Mouse (Mus musculus) megakaryocyte, adult 5-6 weeks (primary cell): ENCODE data around the gene Capzb. TPM values are rescaled to one million over a fixed set of nuclear protein-coding genes. Genes with fewer than 3 reads are reported as not detected.

Source experiments
- ATAC-seq: 2 replicates; pipeline ENCODE4 v1.8.0; 2016; ENCODE audit warnings: mild to moderate bottlenecking, inconsistent platforms; ENCODE audit not compliant: poor library complexity, severe bottlenecking
- total RNA-seq, 2 experiments: library from RNA; stranded (forward) in 1 of 2; stranded (reverse) in 1 of 2; fragments of 153-499, 151-499 nt in 1 of 2; fragments of 221-1000, 200-1000 nt in 1 of 2; gene quantifications; 2 replicates each; pipeline versions ENCODE4 v1.2.3 to v1.2.4; 2015 to 2017

Gene Capzb
- total RNA-seq, 2 experiments from 2014 or later = 251 to 683 TPM

- ATAC-seq = no peak
These were observed 109.1 kb downstream of the Capzb start for GRCm38 (mm10) chr4:139301780-139302179.

- no peak for ATAC-seq
These were observed 109.5 kb downstream of the Capzb start for GRCm38 (mm10) chr4:139302241-139302640.

GRCm38 (mm10) chr4:139305521-139305920, 112.8 kb downstream of the Capzb start:
- no peak for ATAC-seq

- peak; percentile 73 for ATAC-seq
These were observed 115.2 kb downstream of the Capzb start for GRCm38 (mm10) chr4:139307916-139308315.

- no peak for ATAC-seq
These were observed 117.0 kb downstream of the Capzb start for GRCm38 (mm10) chr4:139309651-139310050.

GRCm38 (mm10) chr4:139310171-139310898, 117.6 kb downstream of the Capzb start, which contains the start of the genes Pqlc2 and Akr7a5:
Gene Pqlc2 (minus strand): TSS chr4:139310708.
Gene Akr7a5 (plus strand): TSS chr4:139310744.
- peak; percentile 82 for ATAC-seq

GRCm38 (mm10) chr4:139310899-139311701, 118.4 kb downstream of the Capzb start:
- ATAC-seq = no peak

- ATAC-seq = no peak
These were observed 119.0 kb downstream of the Capzb start for GRCm38 (mm10) chr4:139311707-139312106.

GRCm38 (mm10) chr4:139312632-139313031, 119.9 kb downstream of the Capzb start:
- ATAC-seq = no peak

GRCm38 (mm10) chr4:139318449-139318848, 125.8 kb downstream of the Capzb start:
- ATAC-seq = no peak

GRCm38 (mm10) chr4:139319740-139320139, 127.0 kb downstream of the Capzb start:
- ATAC-seq = 0 out of 2 replicates have a peak, but pooled peaks have one; percentile 12

- ATAC-seq = peak; percentile 100
These were observed 137.9 kb downstream of the Capzb start for GRCm38 (mm10) chr4:139330605-139331004.

GRCm38 (mm10) chr4:139334631-139335295, 142.1 kb downstream of the Capzb start:
- no peak for ATAC-seq

- no peak for ATAC-seq
These were observed 142.8 kb downstream of the Capzb start for GRCm38 (mm10) chr4:139335507-139335906.

GRCm38 (mm10) chr4:139336822-139337483, 144.3 kb downstream of the Capzb start:
- peak; percentile 88 for ATAC-seq

- ATAC-seq = no peak
These were observed 145.4 kb downstream of the Capzb start for GRCm38 (mm10) chr4:139338145-139338544.

GRCm38 (mm10) chr4:139340835-139341234, 148.1 kb downstream of the Capzb start:
- ATAC-seq = peak; percentile 68
